Mouse (Mus musculus) cerebellum, postnatal 10 days (tissue): ENCODE measurements around the gene Amz1.
A peak's percentile ranks its signal among the peaks of the same experiment; 100 is the strongest.

Source experiments
- DNase-seq, 2 experiments: peaks; one replicate each; pipeline ENCODE4 v3.0.0; 2021; ENCODE audit warnings: mixed read lengths in 2 of 2

The Amz1 gene

GRCm38 (mm10) chr5:140768333-140768732 lies 44.4 kb downstream of the Amz1 start:
- DNase-seq: peak; percentile 78 to 82

DNA sequence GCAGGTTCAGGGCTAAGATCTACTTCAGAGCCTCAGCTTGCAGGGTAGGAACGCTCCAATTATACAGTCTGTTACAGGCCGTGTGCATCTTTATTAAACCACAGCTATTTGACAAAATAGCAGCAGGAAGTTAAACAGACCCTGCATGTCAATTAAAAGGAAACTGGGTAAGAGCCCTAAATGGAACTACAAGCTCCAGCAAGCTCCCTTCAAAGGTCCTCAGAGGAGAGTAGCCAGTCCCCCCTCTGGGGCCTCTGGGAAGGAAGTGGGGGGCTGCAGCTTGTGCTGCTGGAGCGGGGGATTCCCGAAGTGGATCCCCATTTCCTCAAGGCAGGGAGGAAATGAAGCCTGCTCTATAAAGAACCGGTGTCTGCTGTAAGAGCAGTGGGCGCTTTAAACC lies 47.7 kb downstream of the Amz1 start:
- no peak for DNase-seq

DNA sequence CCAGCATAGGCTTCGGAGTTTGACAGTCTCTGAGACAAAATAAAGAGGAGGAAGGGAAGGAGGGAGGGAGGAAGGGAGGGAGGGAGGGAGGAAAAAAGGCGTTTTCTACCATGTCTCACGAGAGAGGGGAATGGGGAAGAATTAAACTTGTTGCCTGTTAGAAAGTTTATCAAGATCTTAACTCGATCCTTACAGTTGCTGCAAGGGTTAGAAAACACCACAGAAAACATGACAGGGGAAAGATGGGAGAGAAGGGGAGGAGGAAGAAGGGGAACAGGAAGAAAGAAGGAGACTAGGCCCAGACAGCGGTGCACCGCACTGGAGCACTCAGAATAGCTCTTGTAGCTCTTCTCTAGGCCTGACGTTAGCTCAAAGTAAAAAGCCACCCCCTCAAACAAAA lies 48.2 kb downstream of the Amz1 start:
- no peak for DNase-seq

DNA sequence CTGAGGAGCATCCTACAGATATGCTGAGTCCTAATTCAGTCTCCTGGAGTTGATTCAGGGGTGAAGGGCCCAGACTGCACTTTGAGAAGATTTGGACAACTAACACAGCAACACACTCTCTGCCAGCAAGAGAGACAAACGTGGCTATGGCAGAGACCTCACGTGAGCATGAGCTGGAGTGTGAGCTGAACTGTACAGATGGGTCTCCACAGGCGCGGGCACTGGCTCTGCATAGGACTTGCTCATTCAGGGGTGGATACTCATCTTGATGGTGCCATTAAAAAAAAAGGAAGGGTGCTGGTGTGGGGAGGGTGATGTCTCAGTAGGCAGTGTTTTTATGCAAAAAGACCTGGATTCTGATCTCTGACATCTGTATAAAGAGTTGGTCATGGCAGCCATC lies 51.2 kb downstream of the Amz1 start:
- DNase-seq: peak; percentile 67 to 81

- no peak for DNase-seq
Measured at GRCm38 (mm10) chr5:140776968-140777367, 53.0 kb downstream of the Amz1 start.

DNA sequence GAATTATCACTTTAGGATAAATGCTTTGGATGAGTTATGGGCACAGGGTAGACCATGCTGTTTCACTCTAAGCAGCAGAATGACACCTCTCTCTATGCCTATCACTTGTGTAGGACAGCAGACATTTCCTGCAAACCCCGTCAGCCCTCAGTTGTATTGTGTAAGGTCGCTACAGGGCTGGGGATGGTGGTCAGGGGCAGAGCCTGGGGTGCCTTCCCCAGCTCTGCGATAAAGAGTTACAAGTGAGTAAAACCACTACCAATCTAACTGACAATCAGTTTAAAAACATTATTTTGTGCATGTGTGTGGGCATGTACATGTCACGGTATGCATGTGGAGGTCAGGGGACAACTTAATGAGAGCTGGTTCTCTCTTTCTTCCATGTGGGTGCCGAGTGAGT lies 57.2 kb downstream of the Amz1 start:
- DNase-seq: no peak

DNA sequence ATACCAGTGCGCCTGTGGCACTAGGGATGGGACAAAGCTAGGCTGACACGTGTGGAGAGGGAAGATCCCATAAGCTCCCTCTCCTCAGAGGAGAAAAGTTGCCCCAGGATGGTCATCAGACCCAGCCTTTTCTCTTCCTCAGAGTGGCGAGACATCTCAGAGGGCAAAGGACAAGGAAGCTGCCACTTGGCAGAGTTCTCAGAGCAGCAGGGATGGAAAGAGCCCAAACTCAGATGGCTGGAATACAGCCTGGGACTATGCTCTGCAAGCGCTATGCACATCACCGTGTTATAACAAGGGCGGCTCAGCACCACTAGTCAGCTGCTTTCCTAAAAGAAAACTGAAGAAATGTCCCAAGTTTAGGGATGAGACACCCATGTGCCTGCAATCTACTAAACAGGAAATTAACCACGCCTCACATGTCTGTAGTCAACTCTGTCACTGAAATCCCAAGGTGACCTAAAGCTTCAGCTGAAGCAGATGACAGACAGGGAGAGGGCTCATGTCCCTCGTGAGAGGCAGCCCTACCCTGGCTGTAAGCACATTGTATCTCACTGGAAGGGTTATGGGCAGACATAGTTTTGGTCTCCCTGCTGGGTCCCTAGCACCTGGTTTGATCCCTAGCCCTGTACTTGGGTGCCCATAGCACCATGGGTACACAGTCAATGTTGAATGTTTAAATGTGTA lies 58.1 kb downstream of the Amz1 start:
- DNase-seq: no peak

GRCm38 (mm10) chr5:140783577-140783976 lies 59.6 kb downstream of the Amz1 start:
- no peak for DNase-seq

GRCm38 (mm10) chr5:140784288-140784687 lies 60.4 kb downstream of the Amz1 start:
- no peak for DNase-seq

GRCm38 (mm10) chr5:140785240-140785872 lies 61.4 kb downstream of the Amz1 start:
- DNase-seq: no peak

- DNase-seq: no peak
Measured at GRCm38 (mm10) chr5:140789561-140789960, 65.6 kb downstream of the Amz1 start.

DNA sequence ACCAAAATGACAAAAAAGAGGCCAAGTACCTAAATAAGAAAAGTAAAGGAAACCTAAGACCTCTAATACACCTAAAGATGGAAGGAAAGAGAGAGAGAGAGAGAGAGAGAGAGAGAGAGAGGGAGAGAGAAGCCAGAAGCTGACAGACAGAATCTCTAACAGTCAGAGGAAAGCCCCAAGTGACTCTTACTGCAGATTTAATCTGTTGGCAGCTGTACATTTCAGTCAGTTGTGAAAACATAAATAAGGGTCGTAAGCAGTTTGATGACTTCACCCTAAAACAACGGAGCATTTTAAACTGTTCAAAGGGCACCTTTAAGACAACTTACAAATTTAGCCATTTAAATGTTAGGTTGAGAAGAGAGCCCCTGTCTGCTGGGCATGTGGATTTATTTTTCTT lies 66.5 kb downstream of the Amz1 start:
- no peak for DNase-seq

DNA sequence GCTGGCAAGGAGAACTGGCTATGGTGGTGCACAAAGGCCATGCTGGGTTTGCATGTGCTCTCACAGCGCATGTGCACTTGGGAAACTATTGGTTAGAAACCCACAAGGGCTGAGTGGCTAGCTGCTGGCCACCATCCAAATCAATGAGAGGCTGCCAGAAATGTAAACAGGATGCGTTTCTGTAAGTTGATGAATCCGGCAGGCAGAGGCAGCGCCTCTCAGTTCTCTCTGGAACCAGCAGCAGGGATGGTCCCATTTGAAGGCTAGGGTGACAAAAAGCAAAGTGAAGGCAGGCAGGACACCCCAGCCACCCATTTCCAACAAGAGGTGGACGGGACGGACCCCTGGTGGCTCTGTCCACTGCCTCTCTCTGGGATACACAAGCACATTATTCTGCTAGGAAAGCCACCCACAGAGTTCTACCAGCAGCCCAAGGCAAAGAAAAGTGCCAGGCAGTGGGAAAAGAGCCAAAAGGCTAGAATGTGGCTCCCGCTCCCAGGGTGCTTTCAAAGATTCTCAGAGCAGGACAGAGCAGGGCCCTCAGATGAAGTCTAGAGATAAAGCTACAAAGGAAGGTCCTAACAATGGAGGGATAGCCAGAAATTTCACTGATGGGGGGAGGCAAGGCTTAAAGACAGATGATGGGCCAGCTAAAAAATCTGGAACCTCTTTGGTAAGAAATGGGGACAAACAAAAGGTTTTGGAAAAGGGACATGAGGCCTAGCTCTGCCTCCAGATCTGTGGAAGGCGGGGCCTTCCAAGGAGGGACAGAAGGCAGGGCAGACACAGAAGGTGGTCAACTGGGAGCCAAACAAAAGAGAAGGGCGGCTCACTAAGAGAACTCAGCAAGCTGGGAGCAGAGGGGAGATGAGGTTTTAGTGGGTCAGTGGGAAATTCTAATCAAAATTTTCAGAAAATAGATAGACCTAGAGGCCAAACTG lies 67.3 kb downstream of the Amz1 start:
- DNase-seq: peak; percentile 78 to 81

DNA sequence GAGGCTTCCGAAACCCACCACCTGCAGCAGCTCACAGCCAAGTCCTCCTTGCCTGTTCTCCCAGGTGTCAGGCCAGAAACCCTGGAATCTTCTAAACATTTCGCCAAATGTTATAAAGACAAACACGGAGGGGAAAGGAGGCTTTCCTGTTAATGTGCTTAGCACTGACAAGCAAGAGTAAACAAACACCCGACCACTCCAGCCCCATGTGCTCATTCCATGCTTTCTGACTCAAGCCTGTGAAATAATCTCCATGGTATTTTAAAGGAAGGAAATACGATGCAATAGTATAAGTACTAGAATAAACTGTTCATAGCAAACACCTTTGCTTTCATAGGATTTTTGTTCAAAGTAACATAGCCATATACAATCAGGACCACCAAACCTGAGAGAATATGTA lies 68.3 kb downstream of the Amz1 start:
- DNase-seq: no peak

GRCm38 (mm10) chr5:140794753-140795152 lies 70.8 kb downstream of the Amz1 start:
- no peak for DNase-seq

DNA sequence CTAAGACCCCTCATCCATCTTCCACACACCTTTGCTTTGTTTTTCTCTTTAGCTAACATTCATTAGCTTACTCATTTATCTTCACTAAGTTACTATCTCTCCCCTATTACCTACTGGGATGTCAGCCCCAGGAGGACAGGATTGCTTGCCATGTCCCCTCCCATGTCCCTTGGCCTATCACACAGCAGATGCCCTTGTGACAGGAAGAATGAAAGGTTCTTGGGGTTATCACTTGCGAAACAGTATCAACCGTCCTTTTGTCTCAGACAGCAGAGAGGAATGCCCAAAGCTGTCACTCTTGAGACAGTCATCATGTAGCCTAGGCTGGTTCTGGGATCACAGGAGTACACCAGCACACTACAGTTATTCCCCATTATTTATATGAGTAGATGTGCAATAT lies 71.2 kb downstream of the Amz1 start:
- DNase-seq: no peak

DNA sequence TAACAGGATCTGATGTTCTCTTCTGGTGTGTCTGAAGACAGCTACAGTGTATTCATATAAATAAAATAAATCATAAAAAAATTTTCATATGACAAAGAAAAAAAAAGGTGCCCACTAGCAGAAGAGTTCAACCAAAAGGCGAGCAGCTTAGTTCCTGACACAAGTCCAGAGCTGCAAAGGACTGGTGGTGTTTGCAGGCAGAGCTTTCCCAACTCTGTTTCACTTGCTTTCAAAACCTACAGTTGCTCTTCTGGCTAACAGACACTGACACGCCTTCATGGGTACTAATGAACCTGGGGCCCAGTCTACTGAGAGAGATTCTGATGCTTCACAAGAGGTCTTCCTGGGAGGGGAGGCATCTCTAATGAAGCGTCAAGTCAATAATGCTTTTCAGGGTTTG lies 72.1 kb downstream of the Amz1 start:
- DNase-seq: no peak

GRCm38 (mm10) chr5:140798158-140798557 lies 74.2 kb downstream of the Amz1 start:
- no peak for DNase-seq

DNA sequence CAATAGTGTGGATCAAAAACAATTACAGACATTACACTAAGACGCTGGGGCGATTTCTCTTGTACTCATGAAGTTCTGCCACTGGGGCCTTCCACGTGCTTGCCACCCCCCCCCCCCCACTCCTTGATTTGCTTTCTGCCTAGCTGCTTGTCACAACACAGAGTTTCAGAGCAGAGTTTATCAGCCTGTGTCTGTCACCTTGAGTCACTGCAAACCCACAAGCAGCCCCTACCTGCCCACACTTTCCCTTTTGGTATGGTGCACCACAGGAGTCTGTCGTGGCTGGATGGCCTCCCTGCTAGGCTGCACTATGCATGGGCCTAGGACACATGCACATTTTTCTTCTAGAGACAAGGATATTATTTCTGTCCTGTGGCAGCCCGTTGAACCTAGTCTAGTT lies 74.8 kb downstream of the Amz1 start:
- no peak for DNase-seq

- DNase-seq: no peak
Measured at GRCm38 (mm10) chr5:140799190-140799589, 75.3 kb downstream of the Amz1 start.

GRCm38 (mm10) chr5:140800288-140800923 lies 76.5 kb downstream of the Amz1 start:
- DNase-seq: no peak

DNA sequence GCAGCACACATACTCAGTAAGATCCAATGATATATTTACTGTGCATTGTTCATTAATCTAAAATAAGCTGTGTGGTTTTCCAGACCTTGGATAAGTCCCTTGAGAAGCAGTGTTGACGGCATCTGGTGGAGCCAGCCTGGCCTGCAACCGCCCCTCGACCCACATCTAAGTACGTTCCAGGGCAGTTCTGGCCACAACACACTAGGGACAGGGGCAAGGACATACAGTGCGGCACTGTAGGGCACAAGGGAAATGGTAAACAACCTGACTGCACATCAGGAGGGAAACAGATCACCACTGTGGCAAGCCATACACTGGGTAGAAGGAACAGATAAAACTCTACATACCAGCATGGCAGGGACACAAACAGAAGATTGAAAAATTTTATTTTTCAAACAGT lies 77.9 kb downstream of the Amz1 start:
- no peak for DNase-seq

DNA sequence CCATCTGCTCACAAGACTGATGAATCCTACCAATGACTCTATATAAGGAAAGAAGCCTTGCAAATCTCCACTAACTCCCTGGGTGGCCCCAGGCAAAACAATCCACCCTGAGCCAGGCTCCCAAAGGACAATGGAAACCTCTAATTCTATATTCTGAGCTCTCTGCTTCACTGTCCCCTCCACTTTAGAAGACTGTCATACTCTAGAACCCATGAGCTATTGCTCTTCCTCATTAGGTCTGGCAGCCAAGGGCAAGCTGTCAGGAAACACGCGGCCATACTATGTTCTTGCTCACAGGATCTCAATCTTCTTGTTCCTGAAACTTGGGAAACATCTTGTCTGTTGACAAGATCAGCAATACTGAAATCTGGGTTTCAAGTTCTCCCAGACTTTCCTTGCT lies 82.3 kb downstream of the Amz1 start:
- DNase-seq: no peak
